Mouse (Mus musculus) left cerebral cortex, adult 9 months (tissue): ENCODE measurements at regions not wholly inside any gene's neighbourhood (a gene's known extent, or its start where the extent isn't known, plus 50 kb on each side); places are given as distances from the start of the nearest gene placed in this dataset.
A peak's percentile ranks its signal among the peaks of the same experiment; 100 is the strongest.

Experiments used
- DNase-seq, 2 experiments: peaks; one replicate each; pipeline ENCODE4 v3.0.0; 2022; ENCODE audit warnings: low spot score in 2 of 2

DNA sequence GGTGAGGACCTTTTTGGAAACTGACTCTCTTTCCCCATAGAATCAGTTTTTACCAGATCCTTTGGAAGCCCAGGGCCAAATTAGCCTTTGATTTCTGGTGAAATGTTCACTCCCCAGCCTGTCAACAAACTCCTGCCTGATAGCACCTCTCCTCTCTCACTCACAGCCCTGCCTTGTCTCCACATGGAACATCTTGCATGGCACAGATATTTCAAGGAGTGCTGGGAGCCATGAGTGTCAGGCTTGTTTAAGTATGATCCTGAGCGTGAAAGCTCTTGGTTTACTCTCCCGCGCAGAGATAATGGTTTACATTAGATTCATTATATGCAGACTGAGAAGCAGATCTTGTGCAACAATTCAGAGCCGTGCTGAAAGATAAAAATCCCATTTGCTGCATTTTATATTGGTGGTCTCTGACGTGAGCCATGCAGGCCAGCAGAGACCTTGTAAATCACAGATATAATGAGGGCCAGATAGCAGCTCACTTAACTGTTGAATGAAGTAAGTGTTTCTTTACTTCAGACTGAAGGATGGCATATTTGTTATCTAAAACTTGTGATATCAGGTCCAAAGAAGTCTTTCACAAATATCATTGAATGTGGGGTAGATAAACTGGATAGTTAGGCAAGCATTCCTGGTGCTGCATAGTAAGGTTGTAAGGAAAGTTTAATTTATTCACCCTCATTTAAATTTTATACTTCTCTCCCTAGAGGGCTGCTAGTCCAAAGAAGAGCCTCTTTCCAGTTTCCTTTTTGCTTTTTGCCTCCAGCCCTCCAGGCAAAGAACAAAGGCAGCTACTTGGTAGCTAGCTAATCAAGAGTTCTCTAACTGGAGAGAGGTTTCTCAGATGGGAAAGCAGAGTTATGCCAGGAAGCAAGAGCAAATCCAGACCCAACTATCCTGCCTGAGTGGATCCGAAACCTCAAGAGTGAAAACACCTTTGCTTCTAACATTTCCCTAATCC lies 81.8 kb downstream of the Tbx18 start:
- DNase-seq: no peak

DNA sequence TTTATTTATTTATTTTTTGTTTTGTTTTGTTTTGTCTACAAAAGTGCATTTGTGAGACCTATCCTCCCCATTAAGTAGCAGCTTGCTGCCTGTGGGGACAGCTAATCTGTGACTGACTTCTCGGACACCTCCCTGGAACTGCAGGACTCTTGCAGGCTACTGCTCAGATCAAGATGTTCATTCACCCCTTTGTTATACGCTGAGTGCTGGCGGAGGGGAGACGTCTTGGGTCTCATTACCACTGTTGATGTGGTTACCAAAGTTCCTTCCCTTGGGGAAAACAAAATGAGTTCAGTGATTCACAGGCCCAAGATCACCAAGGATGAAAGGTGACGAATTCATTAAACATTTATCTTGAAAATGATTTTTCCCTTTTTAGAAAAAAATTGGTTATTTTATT lies 82.7 kb downstream of the Tbx18 start:
- DNase-seq: no peak

DNA sequence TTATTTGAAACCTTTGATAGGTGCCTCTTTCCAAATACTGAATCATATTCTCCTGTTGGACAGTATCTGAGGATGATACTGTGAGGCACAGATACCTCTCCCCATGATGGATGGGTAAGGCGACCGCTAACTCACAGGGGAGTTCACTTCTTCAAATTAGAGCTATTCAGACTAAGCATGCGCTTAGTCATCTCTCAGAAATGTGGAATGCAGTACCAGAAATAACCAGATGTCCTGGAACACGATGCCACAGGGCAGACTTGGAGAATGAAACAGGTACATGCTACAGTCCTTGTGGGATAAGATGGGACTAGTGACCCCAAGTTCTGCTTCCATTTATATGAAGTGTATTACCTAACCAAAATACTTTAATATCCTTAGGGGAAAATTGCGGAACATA lies 86.0 kb downstream of the Tbx18 start:
- no peak for DNase-seq

DNA sequence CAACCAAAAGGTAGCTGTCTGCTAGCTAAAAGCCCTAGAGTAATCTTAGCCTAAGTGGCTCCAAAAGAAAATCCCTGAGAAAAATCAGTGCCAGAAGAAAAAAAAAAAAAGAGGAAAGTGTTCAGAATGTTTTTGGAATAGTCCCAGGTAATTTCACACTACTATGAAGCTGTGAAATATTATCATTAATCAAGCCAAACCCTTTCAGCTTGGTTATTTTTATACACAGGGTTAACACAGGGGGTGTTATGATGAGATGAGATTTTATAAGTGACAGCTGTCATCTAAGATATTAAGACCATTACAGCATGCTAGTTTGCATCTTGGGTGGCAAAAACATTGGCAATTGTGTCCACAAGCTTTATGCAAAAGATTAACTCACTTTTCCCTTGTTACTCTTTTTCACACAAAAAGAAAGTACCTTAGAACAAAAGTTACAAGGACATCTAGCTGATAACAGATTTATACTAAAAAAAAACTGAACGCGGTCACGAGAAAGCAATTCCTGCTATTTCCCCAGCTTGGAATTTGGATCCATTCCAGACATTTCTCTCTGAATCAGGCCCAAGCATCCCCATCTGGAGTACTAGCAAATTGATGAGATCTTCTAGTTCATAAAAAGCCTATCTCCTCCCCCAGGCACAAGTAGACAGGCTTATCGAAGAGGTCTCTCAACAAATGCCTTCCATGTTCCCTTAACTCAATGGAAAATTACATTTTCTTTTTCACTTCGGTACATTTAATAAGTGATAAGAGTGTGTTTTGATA lies 97.0 kb downstream of the Tbx18 start:
- DNase-seq: peak in 1 of 2 experiments; percentile 2

DNA sequence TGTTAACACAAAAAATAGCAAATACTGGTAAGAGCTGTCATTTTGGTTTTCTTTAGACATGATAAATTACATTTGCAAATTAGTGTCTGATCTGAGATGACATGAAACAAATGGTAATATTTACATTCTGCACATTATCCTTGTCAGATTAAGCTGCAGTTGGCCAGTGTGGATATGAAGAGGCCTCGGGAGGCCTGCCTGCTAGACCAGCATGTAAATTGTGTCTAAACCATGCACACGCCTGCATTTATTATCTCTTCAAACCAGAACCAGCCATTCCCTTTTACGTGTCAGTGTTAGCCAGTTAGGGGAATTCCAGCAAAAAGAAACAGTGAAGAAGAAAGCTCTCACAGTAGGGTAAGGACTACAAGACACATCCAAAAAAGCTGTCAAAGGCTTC lies 104.6 kb downstream of the Tbx18 start:
- no peak for DNase-seq

DNA sequence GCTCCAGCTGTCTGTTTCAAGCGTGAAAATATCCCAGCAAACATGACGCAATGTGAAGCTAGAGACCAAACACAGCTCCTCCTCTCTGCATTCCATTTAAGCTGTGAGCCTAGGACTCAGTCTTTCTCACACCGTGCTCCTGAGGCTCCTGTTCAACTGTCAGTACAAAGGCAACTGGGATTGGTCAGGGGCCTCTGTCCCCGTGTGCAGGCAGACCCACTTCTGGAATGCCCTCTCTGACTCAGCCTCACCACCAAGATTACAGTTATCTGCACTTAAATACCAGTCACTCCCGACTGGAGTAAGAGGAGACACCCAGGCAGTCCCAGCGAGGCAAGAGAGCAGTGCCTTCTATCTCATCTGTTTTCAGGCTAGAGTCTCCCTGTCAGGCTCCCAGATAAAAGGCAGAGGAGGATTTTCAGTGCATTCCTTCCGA lies 112.8 kb downstream of the Tbx18 start:
- DNase-seq: no peak

DNA sequence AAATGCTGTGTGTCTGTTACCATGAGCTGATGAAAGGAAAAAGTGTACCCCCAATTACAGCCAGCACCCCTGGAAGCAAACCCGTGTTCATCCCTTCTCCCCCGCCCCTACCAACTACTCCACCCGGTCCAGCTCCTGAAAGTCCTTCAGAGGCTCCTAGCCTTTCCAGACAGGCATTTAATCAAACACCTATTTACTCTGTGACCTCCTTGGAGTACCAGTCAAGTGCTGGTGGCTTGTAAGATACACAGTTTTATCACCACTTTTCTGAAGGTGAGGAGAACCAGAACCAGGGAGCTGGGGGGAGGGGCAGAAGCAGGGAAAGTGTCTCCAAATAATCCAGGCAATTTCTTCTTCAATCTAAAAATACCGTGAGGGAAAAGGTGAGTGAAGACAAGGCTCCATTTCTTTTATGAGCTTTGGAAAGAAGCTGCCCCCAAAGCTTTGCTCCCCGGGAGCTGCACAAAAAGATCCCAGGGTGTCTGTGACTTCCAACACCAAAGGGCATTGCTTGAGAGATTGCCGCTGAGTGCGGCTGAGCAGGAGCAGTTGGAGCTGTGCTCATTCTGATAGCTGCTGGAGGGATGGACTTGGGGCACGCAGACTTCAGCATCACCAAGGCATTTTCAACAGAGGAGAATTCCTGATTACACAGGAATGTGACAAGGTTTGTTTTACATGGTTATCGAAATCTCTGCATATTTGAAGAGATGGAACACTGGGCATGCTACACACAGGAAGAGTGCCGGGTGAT lies 123.0 kb downstream of the Tbx18 start:
- DNase-seq: no peak

DNA sequence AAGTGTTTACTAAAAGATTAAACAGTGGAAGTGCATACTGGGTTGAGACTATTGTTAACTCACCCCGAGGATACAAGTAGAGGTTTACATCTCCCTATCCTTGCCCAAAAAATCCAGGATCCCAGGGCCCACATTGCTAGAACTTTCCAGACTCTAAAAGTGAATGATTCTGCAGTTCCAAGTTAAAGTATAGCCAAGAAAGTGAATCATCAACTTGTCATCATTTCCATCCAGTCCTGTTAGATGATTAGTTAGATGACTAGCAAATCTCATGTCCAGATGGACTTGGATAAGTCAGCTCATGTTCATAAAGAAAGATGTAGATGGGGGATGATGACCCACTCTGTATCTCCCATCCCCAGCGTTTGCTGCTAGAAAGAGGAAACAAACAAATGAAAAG lies 155.5 kb downstream of the Tbx18 start:
- no peak for DNase-seq

DNA sequence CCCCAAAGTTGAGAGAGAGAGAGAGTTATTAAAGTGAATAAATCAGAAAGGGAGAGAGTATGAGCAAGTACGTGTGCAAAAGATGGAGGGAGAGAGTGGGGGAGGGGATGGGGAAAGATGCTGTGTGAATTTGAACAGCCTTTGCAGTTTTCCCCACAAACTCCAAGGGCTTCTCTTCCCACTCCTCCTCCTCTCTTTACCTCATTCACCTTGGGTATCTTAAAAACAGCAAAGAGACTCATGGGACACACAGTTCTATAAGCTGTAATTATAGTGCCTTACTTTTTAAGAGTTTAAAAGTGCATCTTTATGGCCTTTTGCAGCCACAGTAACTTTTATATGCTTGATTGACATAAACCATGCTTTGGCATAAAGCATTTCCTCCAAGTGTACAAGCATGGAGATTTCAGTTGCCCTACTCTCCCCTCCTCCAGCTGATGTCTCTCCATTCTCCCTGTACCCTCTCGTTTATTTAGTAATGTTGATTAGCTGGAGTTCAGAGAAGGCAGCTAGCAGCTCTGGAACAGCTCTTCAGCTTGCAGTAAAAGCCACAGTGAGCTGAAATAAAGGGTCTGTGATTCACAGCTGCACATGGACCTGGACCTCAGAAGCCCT lies 156.7 kb downstream of the Tbx18 start:
- no peak for DNase-seq

DNA sequence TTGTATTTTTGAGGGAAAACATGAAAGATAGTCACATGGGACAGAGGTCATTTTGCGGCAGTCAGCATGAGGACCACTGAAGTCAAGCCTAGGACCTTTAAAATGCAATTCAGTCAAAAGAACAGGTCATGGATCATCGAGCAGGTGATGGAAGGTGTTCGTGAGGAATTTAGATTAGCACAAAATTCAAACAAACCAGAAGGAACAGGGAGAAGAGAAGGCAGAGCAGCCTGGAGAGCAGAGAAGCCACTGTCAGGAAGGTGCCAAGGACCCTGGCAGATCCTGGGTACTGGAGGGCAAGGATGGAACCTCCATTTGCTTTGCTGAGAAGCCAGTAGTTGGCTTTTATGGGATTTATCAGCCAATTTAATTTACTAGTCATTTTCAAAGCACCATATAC lies 167.8 kb downstream of the Tbx18 start:
- DNase-seq: no peak

DNA sequence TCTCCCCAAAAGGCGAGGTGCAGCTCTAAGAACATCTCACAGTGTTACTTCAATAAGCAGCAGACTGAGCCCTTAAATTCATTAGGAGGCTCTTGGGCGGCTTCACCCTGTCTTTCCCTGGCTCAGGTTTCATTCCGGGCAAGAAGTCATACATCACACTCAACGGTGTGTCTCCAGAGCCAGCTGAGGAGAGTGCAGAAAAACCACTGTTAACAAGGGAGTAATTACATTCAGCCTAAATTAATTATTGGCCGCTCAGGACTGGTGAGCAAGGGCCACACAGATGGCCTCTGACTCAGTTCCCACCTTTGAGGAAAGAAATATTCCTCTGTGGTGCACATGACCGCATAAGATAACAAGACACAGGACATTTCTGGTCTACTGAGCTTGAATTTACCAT lies 168.3 kb downstream of the Tbx18 start:
- DNase-seq: no peak

DNA sequence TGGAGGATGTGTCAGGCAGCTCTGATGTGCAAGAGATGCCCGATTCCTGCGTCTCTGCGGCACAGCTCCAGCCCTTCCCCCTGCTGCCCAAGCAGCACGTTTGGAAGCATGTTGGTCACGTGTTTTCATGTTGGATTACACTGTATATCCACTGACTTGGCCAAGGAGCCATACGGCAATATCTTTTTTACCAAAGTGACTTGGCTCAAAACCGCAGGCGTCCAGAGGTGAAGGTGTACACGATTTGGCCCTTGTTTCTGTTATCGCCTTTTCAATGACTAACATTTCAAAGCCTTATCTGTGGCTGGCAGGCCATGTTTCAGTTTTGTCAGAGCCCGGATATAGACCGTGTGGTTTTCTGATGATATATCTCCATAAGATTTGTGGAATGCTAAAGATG lies 173.2 kb downstream of the Tbx18 start:
- no peak for DNase-seq

DNA sequence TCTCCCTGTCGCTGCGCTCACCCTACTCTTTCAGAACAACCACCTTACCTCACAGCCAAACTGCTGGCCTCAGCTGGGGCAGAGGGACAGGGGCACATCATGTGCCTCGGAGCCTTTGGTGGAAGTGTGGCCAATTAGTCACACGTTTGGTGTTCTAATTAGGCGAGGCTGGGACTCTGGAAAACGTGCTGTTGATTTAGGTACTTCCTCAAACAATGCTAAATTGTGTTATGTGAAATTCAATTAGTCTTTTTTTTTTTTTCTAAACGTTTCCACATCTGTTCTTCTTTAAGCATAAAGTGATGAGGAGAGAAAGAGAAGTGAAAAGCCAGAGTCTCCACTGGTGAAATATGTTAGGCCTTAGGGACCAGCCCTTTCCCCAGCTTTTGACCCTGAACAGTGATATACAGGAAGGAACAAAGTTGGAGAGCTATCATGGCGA lies 174.1 kb downstream of the Tbx18 start:
- DNase-seq: no peak

DNA sequence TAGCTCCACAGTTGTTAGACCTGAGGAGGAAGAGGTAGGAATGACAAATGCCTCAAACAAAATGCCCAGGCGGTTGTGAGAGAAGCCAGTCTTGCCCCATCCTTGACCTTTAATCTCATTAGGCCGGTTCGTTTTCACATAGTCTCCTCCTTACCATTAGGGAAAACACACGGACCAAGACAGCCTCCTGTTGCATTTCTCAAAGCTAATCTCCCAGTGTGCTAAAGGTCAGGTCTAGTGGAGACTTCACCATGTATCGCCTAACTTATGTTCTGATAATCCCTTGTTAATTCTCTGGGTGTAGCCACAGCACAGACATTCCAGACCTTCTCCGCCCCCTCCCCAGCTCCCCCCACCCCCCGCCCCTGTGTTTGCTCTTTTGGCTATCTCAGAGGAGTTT lies 174.5 kb downstream of the Tbx18 start:
- no peak for DNase-seq

DNA sequence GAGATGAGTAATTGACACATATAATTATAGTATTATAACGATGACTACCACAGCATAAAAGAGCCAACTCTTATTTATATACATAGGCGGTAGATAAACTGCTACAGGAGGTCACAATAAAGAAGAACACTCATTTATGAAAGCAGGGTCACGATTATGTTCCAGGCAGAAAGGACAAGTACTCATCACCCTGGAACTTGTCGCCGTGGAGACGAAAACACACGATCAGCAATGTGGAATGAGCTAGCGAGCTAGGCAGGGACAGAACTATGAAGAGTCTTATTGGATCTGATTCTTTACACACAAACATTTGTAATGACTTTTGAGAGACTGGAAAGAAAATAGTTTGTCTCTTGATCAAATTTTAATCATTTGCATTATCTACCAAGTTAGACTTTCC lies 197.9 kb downstream of the Tbx18 start:
- DNase-seq: no peak

DNA sequence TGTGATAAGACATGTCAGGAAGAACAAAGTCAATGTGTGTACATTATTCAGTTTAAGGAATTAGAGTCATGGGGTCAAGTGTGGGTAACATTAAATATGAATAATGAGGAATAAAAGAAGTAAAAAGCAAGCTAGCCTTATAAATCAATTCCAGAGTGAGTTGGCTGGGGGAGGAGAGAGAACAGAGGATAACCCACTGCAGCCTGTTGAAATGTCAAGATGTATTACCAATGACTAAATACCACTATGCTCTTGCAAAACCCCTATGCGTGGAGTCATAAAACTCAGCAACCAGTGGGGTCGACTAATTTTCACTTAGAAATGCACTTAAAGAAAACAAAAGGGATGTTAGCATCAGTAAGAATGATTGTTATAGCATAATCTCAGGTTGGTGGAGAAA lies 201.2 kb downstream of the Tbx18 start:
- DNase-seq: no peak

DNA sequence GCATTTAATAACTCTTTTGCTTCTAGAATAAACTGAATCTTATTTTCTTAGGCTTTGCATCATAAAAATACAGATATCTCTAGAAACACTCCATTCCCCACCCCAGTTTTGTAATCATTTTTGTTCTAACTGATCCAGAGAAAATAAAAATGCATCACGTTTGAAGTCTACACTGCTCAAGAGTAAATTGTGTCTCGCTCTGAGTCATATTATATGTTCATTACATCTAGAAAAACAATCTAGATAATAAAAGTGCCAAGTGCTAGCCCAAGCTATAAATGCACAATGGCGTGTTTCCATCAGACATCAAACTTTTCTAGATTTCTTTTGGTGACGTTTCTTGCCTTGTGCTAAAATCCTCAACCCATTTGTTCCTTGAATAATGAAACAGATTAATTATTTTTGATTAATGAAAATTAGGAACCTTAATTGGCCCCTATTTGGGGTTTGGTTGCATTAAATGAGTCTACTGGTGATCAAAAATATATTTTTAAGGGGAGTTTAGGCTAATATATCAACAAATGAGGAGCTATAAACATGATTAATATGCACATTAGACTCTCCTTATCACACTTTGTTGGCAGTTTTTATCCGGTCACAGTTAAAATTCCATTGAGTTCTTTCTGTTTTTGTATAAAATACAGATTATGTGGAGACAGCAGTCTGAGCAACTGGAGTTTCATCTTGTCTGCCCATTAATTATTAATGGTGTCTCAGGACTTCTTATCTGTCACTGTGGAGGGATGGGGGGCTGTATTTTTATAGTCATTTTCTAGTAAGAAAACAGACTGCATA lies 206.0 kb downstream of the Tbx18 start:
- DNase-seq: no peak

DNA sequence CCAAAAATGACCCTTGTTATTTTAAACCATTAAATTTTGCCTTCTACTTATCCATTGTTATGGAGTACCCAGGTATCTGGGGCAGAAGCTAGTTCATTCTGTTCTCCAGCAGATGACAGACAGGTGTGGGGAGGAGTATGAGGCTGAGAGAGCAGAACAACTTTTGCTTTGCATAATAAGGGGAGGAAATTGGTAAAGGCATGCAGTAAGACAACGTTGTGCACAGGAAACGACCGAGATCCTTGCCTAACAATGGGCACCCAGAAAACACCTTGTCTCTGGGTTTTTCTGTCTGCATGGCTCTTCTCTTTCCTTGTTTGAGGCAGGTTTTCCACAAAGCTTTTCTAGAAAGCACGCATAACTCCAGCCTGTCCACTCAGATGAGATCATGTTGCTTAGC lies 220.4 kb downstream of the Tbx18 start:
- DNase-seq: no peak

DNA sequence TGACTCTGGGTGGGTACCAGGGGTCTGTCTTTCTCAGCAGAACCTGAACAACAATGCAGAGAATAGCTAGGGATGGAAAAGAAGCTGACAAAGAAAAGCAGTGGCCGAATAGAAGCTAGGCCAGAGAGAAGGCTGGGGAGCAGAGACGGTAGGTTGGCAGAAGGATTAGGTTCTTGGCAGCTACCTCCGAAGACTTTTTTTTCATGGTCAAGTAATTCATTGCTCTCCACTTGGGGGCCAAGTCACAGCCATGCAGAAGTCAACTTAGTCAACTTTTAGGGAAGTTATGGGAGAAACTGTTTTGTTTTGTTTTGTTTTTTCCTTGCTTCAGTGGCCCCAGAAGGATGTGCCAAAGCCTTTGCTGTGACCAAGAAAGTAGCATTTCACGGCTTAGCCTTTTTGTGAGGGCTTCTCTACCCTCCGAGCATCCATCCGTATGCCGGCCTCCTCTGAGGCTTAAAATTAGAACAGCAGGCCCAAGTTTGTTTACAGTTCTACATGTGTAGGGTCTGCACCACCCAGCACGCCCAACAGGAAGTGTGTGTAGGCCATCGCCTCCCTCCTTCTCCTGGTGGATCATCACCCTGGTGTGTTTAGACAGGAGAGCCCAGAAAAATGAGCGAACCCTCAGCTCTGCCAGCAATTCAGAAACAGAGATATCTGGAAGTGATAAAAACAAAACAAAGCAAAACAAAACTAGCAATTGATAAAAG lies 226.2 kb downstream of the Tbx18 start:
- no peak for DNase-seq

DNA sequence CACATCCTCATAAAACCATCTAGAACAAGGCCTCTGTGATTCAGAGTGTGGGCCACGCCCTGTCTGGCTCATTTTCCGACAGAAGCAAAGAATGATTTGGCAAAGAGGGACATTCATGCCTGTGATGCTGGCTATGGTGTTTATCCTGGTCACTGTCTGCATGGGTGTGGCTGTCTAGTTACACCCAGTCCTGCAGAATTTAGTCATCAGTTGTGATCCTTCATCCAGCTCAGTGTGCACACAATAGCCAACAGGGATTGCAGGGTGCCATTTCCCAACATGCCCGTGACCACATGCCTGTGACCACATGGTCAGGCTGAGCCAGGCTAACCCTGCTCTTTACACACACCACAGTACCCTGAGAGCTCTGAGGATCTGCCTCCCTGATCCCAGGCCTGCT lies 208.8 kb upstream of the Cep162 start:
- DNase-seq: no peak
